Mouse (Mus musculus): Measurements from ENCODE around the gene Crlf1.

DNA sequence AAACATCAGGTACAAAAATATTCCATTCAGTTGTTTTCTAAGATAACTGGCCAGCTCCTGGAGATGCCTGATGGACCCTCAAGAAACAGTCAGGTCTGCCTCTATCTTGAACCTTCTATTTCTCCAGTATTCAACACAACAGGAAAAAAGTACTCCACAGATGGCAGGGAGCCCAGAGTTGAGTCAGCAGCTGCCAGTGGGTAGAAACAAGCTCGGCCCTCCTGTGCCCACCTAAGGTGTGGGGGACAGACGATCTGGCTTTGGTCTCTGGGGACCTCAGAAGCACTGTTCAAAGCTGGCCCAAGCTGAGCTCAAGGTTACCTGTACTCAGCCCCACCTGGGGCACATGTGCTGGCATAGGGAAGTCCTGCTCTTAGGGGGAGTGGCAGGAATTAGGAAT, 20.5 kb downstream of the Crlf1 start:
- no peak for TF ChIP-seq POLR2A (IDR thresholded peaks at IDR 0.05; ENCODE audit: low read depth, low read length)
- TF ChIP-seq CTCF (IDR thresholded peaks at IDR 0.05; ENCODE audit: extremely low read depth, insufficient read depth, insufficient read length, insufficient replicate concordance): no peak

Data from spleen, adult 2 months (tissue).